9 mouse cellular contexts compared by ENCODE assay signal in genomic region chr2:3285709-3286108, GRCm38 (mm10). TPM values are rescaled to one million over a fixed set of nuclear protein-coding genes. Genes with fewer than 3 reads are reported as not detected.
DNase-seq lines count a peak whose midpoint lies in the region; ATAC-seq and TF ChIP-seq lines count a peak whose summit lies in the region.
"Had no signal": no experiment of that assay in that cellular context is flagged by ENCODE, and none has a peak within 500 bp of the region (broad histone marks: within the 10 kb centered on the region; RNA-seq: fewer than 3 reads in every experiment).

No protein-coding gene starts in this region.

- no peaks in the 10 kb centered on the region for H3K27me3 ChIP-seq in heart, embryonic 14.5 days (ENCODE audit: control insufficient read depth, insufficient read depth, low read length)
- no peaks in the 10 kb centered on the region for H3K27me3 ChIP-seq in E14TG2a.4 (ENCODE audit: insufficient read depth, low read length)
- no peaks in the 10 kb centered on the region for H3K27me3 ChIP-seq in forebrain, embryonic 14.5 days (replicated peaks; ENCODE audit: control insufficient read depth, insufficient read depth, low read length)
- no peaks in the 10 kb centered on the region for H3K27me3 ChIP-seq in liver, embryonic 15.5 days

- peak overlapping the region in 1 of 2 experiments; percentile 98; a peak in 2 of 4 replicates for H3K4me3 ChIP-seq in heart, embryonic 14.5 days (ENCODE audit: control insufficient read depth in 1 of 2, insufficient read depth in 1 of 2, low read depth in 1 of 2, low read length in 2 of 2)
- peak overlapping the region; percentile 98; the same call in 1 of the 2 replicates for H3K4me3 ChIP-seq in E14TG2a.4 (replicated peaks; ENCODE audit: low read length)
- peak overlapping the region; percentile 83; the same call in 1 of the 2 replicates for H3K4me3 ChIP-seq in forebrain, embryonic 14.5 days (ENCODE audit: low read depth, low read length)
- peak overlapping the region; percentile 86 for H3K4me3 ChIP-seq in liver, embryonic 15.5 days (replicated peaks)

- peak overlapping the region; percentile 78 for H3K4me2 ChIP-seq in heart, embryonic 14.5 days (ENCODE audit: low read length)
- peak overlapping the region; percentile 57 for H3K4me2 ChIP-seq in forebrain, embryonic 14.5 days (ENCODE audit: low read length)
- H3K4me2 ChIP-seq in liver, embryonic 15.5 days: peak overlapping the region; percentile 97

- H3K9me3 ChIP-seq in heart, embryonic 14.5 days (ENCODE audit: control insufficient read depth, low read length): no peaks in the 10 kb centered on the region
- H3K9me3 ChIP-seq in E14TG2a.4 (ENCODE audit: low read length): no peaks in the 10 kb centered on the region
- H3K9me3 ChIP-seq in forebrain, embryonic 14.5 days (replicated peaks; ENCODE audit: control insufficient read depth, low read length): no peaks in the 10 kb centered on the region
- no peaks in the 10 kb centered on the region for H3K9me3 ChIP-seq in liver, embryonic 15.5 days (replicated peaks)

- H3K4me1 ChIP-seq in heart, embryonic 14.5 days (ENCODE audit: control insufficient read depth in 2 of 2, insufficient read depth in 2 of 2, low read length in 2 of 2): peaks cover 6 to 20% of the 10 kb centered on the region in 2 experiments
- H3K4me1 ChIP-seq in E14TG2a.4 (replicated peaks; ENCODE audit: low read depth, low read length): peaks cover 25% of the 10 kb centered on the region
- peaks cover 6% of the 10 kb centered on the region; the same call in 1 of the 2 replicates for H3K4me1 ChIP-seq in forebrain, embryonic 14.5 days (ENCODE audit: control insufficient read depth, insufficient read depth, low read length)
- peaks cover 27% of the 10 kb centered on the region for H3K4me1 ChIP-seq in liver, embryonic 15.5 days (replicated peaks)

- no peaks in the 10 kb centered on the region for H3K36me3 ChIP-seq in heart, embryonic 14.5 days (ENCODE audit: control insufficient read depth, insufficient read depth, low read length)
- 0 out of 2 replicates have a peak, but pooled peaks cover 3% of the 10 kb centered on the region for H3K36me3 ChIP-seq in E14TG2a.4 (ENCODE audit: insufficient read depth, low read length)
- H3K36me3 ChIP-seq in forebrain, embryonic 14.5 days (ENCODE audit: control insufficient read depth, insufficient read depth, low read length): no peaks in the 10 kb centered on the region
- H3K36me3 ChIP-seq in liver, embryonic 15.5 days (replicated peaks): no peaks in the 10 kb centered on the region

- no peak for ATAC-seq in heart, embryonic 14.5 days (ENCODE audit: insufficient number of reproducible peaks, insufficient read depth, low FRiP score, low read depth)
- no peak for ATAC-seq in forebrain, embryonic 14.5 days
- ATAC-seq in liver, embryonic 15.5 days (ENCODE audit: insufficient read depth): no peak
- no peak for ATAC-seq in megakaryocyte-erythroid progenitor cell, adult 5-6 weeks (replicated peaks; ENCODE audit: low FRiP score, low TSS enrichment, poor library complexity, severe bottlenecking)

- no peak for DNase-seq in heart, adult 9 months (ENCODE audit: low spot score in 2 of 2)
- DNase-seq in forebrain, embryonic 14.5 days (ENCODE audit: low spot score): no peak
- DNase-seq in urinary bladder, postnatal 25 days (ENCODE audit: low spot score): no peak
- no peak for DNase-seq in embryo, embryonic 9.5 days (ENCODE audit: extremely low spot score)
- DNase-seq: thymus, postnatal 25 days had no signal

- WGBS in heart, embryonic 14.5 days: 17% methylated on average over 3 of the region's 3 CpGs
- 78% methylated on average over 3 of the region's 3 CpGs for WGBS in forebrain, embryonic 14.5 days
- WGBS in liver, embryonic 15.5 days (ENCODE audit: insufficient replicate concordance): 17% methylated on average over 3 of the region's 3 CpGs

- peak overlapping the region; percentile 93; the same call in 1 of the 2 replicates for H3K9ac ChIP-seq in heart, embryonic 14.5 days (ENCODE audit: low read length)
- H3K9ac ChIP-seq in forebrain, embryonic 14.5 days (ENCODE audit: low read length): peak overlapping the region; percentile 84
- H3K9ac ChIP-seq in liver, embryonic 15.5 days: no peak overlapping the region

- TF ChIP-seq CTCF in E14TG2a.4 (conservative IDR thresholded peaks at IDR 0.05; ENCODE audit: low read length): no peak

- H3K27ac ChIP-seq in heart, embryonic 14.5 days (replicated peaks in 1 of 2; ENCODE audit: control insufficient read depth in 1 of 2, insufficient read depth in 1 of 2, low read depth in 2 of 2, low read length in 2 of 2): peak overlapping the region in 1 of 2 experiments; percentile 11; a peak in 1 of 4 replicates
- no peak overlapping the region for H3K27ac ChIP-seq in forebrain, embryonic 14.5 days (ENCODE audit: low read depth, low read length)
- H3K27ac ChIP-seq in liver, embryonic 15.5 days (replicated peaks): no peak overlapping the region; the same call in 1 of the 2 replicates

RNA-seq across cellular contexts. Expression of gene Nmt2, which starts 1.7 kb away (rescaled TPM):
- polyA plus RNA-seq in heart, embryonic 14.5 days (2014; fragmentation: Nextera tagmentation; extraction: Ambion mirVana): 30.2 and 34.9 TPM in 2 replicates
- 77.0 and 97.4 TPM in 2 replicates for polyA plus RNA-seq in forebrain, embryonic 14.5 days (2014; fragmentation: Nextera tagmentation; extraction: Ambion mirVana)
- 13.2 and 14.2 TPM in 2 replicates for polyA plus RNA-seq in liver, embryonic 15.5 days (2015; fragmentation: Nextera tagmentation; extraction: Ambion mirVana)
- total RNA-seq in megakaryocyte-erythroid progenitor cell, adult 5-6 weeks (2014; fragmentation: Nextera tagmentation): 25.1 and 28.9 TPM in 2 replicates
- total RNA-seq in megakaryocyte-erythroid progenitor cell, adult 5-6 weeks (2017): 45.1 and 46.6 TPM in 2 replicates

RNA-seq across cellular contexts. Expression of gene Rpp38, which starts 46.7 kb away (rescaled TPM):
- 12.5 and 12.8 TPM in 2 replicates for polyA plus RNA-seq in heart, embryonic 14.5 days (2014; fragmentation: Nextera tagmentation; extraction: Ambion mirVana)
- 19.4 and 20.3 TPM in 2 replicates for polyA plus RNA-seq in forebrain, embryonic 14.5 days (2014; fragmentation: Nextera tagmentation; extraction: Ambion mirVana)
- polyA plus RNA-seq in liver, embryonic 15.5 days (2015; fragmentation: Nextera tagmentation; extraction: Ambion mirVana): 6.7 and 7.2 TPM in 2 replicates
- total RNA-seq in megakaryocyte-erythroid progenitor cell, adult 5-6 weeks (2014; fragmentation: Nextera tagmentation): 19.1 and 25.5 TPM in 2 replicates
- total RNA-seq in megakaryocyte-erythroid progenitor cell, adult 5-6 weeks (2017): 12.3 and 15.4 TPM in 2 replicates

RNA-seq across cellular contexts. Expression of gene Acbd7, which starts 50.3 kb away (rescaled TPM):
- polyA plus RNA-seq in heart, embryonic 14.5 days (2014; fragmentation: Nextera tagmentation; extraction: Ambion mirVana): 0.70 and 0.85 TPM in 2 replicates
- 1.7 and 1.8 TPM in 2 replicates for polyA plus RNA-seq in forebrain, embryonic 14.5 days (2014; fragmentation: Nextera tagmentation; extraction: Ambion mirVana)
- 0.32 and 0.66 TPM in 2 replicates for polyA plus RNA-seq in liver, embryonic 15.5 days (2015; fragmentation: Nextera tagmentation; extraction: Ambion mirVana)
- total RNA-seq in megakaryocyte-erythroid progenitor cell, adult 5-6 weeks (2014; fragmentation: Nextera tagmentation): not detected in 2 replicates
- total RNA-seq in megakaryocyte-erythroid progenitor cell, adult 5-6 weeks (2017): not detected in 2 replicates
